Mouse (Mus musculus) embryonic facial prominence, embryonic 11.5 days (tissue): ENCODE results near the gene 8030474K03Rik. TPM values are rescaled to one million over a fixed set of nuclear protein-coding genes. Genes with fewer than 3 reads are reported as not detected.
A peak's percentile ranks its signal among the peaks of the same experiment; 100 is the strongest.
"Not testable (repeated sequence)": the region's sequence is repeated elsewhere in the genome, so short reads cannot be mapped to it uniquely, and the experiment has no call there.

Source experiments
- ATAC-seq: fragments of 200-750 bp; cut with Nextera tagmentation; replicated peaks from 2 replicates; pipeline ENCODE4 v1.8.0; 2017; ENCODE audit warnings: low read depth; ENCODE audit not compliant: insufficient number of reproducible peaks, low FRiP score, low TSS enrichment
- DNase-seq: peaks from one replicate; pipeline ENCODE4 v3.0.0-alpha.2; 2015; ENCODE audit warnings: low spot score
- H3K27ac ChIP-seq: fragments of 300-500 bp; sonication (generic); replicated peaks from 2 replicates; pipeline ENCODE4 v1.5.1; 2014; ENCODE audit warnings: mild to moderate bottlenecking, low read depth, low read length, control low read depth
- H3K27me3 ChIP-seq: fragments of 300-500 bp; sonication (generic); 2 replicates; pipeline ENCODE4 v1.6.1; 2014; ENCODE audit warnings: mild to moderate bottlenecking, low read length, moderate library complexity, mixed read lengths; ENCODE audit not compliant: control insufficient read depth, insufficient read depth
- H3K36me3 ChIP-seq: fragments of 300-500 bp; sonication (generic); replicated peaks from 2 replicates; pipeline ENCODE4 v1.6.1; 2014; ENCODE audit warnings: low read depth, mild to moderate bottlenecking, low read length, moderate library complexity, mixed read lengths; ENCODE audit not compliant: control insufficient read depth, insufficient read depth
- H3K4me1 ChIP-seq: fragments of 300-500 bp; sonication (generic); 2 replicates; pipeline ENCODE4 v1.6.1; 2014; ENCODE audit warnings: low read length, mixed read lengths; ENCODE audit not compliant: control insufficient read depth, insufficient read depth
- H3K4me2 ChIP-seq: fragments of 300-500 bp; sonication (generic); 2 replicates; pipeline ENCODE4 v1.6.1; 2014; ENCODE audit warnings: low read depth, mild to moderate bottlenecking, control low read depth, low read length, moderate library complexity
- H3K4me3 ChIP-seq: fragments of 300-500 bp; sonication (generic); 2 replicates; pipeline ENCODE4 v1.5.1; 2014; ENCODE audit warnings: low read depth, low read length, control low read depth
- H3K9ac ChIP-seq: fragments of 300-500 bp; sonication (generic); replicated peaks from 2 replicates; pipeline ENCODE4 v1.6.1; 2014; ENCODE audit warnings: mild to moderate bottlenecking, control low read depth, low read length
- H3K9me3 ChIP-seq: fragments of 300-500 bp; sonication (generic); replicated peaks from 2 replicates; pipeline ENCODE4 v1.6.1; 2016; ENCODE audit warnings: mild to moderate bottlenecking, low read length, inconsistent platforms, mixed read lengths; ENCODE audit not compliant: control insufficient read depth
- WGBS: fragments of 180-500 bp; shearing (Covaris S2); extraction: QIAGEN DNeasy Blood & Tissue Kit; methylation state at CpG from one replicate; pipeline ENCODE4 v1.1.7; 2014; 5-methylcytosine and 5-hydroxymethylcytosine counted together
- polyA plus RNA-seq: library from polyadenylated mRNA; unstranded; fragments of >200 nt; fragmentation: Nextera tagmentation; extraction: Ambion mirVana; gene quantifications from 2 replicates; pipeline ENCODE4 v1.2.1, GENCODE M21; 2014

8030474K03Rik gene
- polyA plus RNA-seq, 1 experiment from 2014 or later: 0.14 TPM

DNA sequence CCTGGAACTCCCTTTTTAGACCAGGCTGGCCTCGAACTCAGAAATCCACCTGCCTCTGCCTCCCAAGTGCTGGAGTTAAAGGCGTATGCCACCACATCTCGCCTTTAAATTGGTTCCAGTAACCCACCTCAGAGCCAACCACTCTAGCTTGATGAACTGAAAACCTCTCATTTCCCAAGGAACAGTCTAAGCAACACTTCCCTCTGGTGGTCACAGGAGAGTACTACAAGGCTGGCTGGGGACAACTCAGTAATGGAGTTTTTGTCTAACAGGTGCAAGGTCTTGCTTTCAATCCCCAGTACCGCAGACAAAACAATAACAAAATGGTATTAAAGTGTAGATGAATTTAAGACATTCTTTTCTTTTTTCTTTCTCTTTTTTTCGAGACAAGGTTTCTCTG is 22.4 kb upstream of the 8030474K03Rik start:
- 35% methylated on average over 5 of the region's 5 CpGs for WGBS
- DNase-seq (peak; percentile 70), ATAC-seq (no peak)
- Histone ChIP-seq H3K9ac (no peak overlapping the region), H3K9me3 (no peaks in the 10 kb centered on the region), H3K4me3 (no peak overlapping the region), H3K27me3 (no peaks in the 10 kb centered on the region; the same call in 1 of the 2 replicates), H3K4me2 (no peak overlapping the region), H3K36me3 (no peaks in the 10 kb centered on the region), H3K27ac (no peak overlapping the region), H3K4me1 (no peaks in the 10 kb centered on the region)

DNA sequence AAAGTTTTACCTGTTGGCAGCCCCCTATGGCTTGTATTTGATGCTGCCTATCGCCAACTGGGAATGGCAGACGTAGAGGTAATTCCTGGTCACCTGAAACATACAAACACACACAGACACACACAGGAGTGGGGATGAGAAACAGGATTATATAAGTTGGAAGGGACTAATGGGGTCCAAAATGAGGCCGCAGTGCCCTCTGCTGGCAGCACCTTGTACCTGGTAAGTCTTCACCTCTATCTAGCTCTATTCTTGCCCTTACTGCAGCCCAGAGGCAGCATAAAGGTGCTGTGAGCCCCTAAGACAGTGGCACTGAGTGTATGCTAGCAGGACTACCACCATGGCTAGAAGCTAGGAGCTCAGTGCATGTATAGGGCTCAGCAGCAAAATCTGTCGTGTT is 2.9 kb upstream of the 8030474K03Rik start:
- Histone ChIP-seq H3K36me3 (no peaks in the 10 kb centered on the region), H3K9me3 (no peaks in the 10 kb centered on the region), H3K4me3 (no peak overlapping the region), H3K27me3 (no peaks in the 10 kb centered on the region), H3K4me2 (no peak overlapping the region), H3K4me1 (no peaks in the 10 kb centered on the region), H3K9ac (no peak overlapping the region), H3K27ac (no peak overlapping the region)
- DNase-seq (peak; percentile 67), ATAC-seq (no peak)
- 51% methylated on average over 4 of the region's 4 CpGs for WGBS

DNA sequence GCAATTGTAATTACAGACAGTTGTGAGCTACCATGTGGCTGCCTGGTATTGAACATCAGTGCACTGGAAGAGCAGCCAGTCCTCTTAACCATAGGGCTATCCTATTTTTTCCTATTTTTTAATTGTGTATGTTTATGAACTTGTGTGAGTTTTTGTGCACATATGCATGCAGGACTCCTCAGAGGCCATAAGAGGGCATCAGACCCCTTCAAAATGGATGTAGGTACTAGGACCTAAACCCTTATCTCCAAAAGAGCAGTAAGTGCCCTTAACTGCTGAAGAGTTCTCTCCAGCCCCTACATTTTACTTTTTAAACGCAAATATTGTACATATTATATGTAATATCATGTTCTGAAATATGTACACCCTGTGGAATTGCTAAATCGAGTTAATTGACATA is 11.1 kb downstream of the 8030474K03Rik start:
- H3K4me2 ChIP-seq: no peak overlapping the region
- H3K4me1 ChIP-seq: no peaks in the 10 kb centered on the region
- no peak overlapping the region for H3K4me3 ChIP-seq
- H3K9ac ChIP-seq: no peak overlapping the region
- ATAC-seq: no peak
- no peaks in the 10 kb centered on the region for H3K9me3 ChIP-seq
- no peak overlapping the region for H3K27ac ChIP-seq
- H3K27me3 ChIP-seq: no peaks in the 10 kb centered on the region
- WGBS: 26% methylated on average over 2 of the region's 2 CpGs
- H3K36me3 ChIP-seq: no peaks in the 10 kb centered on the region
- peak; percentile 59 for DNase-seq

GRCm38 (mm10) chrX:101811750-101812149 is 17.3 kb downstream of the 8030474K03Rik start:
- DNase-seq (no peak), ATAC-seq (no peak)
- H3K9ac ChIP-seq: no peak overlapping the region
- 72% methylated on average over 3 of the region's 3 CpGs for WGBS
- H3K4me3 ChIP-seq: no peak overlapping the region
- no peaks in the 10 kb centered on the region for H3K9me3 ChIP-seq
- no peaks in the 10 kb centered on the region for H3K4me1 ChIP-seq
- no peak overlapping the region for H3K4me2 ChIP-seq
- no peaks in the 10 kb centered on the region for H3K27me3 ChIP-seq
- no peaks in the 10 kb centered on the region for H3K36me3 ChIP-seq
- H3K27ac ChIP-seq: no peak overlapping the region

DNA sequence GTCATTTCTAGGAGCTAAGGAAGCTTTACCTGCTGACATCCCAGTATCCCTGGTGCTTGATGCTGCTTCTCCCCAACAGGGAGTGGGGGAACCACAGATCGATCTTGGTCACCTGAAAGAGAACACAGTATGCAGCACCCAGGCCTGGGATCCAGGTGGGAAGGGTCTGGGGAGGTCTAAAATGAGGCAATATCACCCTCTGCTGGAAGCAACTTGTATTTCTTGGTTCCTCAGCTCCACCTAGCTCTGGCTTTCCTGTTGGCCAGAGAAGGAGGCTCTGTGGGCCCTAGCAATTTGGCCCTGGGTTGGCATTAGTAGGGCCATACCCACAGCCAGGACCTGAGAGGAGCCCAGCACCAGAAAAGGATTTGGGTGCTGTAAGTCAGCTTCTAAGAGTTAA is 24.7 kb downstream of the 8030474K03Rik start:
- Histone ChIP-seq H3K4me3 (no peak overlapping the region), H3K9me3 (no peaks in the 10 kb centered on the region), H3K27ac (no peak overlapping the region), H3K9ac (no peak overlapping the region), H3K27me3 (no peaks in the 10 kb centered on the region), H3K4me2 (no peak overlapping the region), H3K4me1 (no peaks in the 10 kb centered on the region), H3K36me3 (no peaks in the 10 kb centered on the region)
- DNase-seq (peak; percentile 27), ATAC-seq (no peak)
- 73% methylated on average over 1 of the region's 1 CpGs for WGBS

GRCm38 (mm10) chrX:101819980-101820379 is 25.5 kb downstream of the 8030474K03Rik start:
- not testable (repeated sequence) for H3K4me1 ChIP-seq, DNase-seq, H3K9me3 ChIP-seq, H3K27me3 ChIP-seq, H3K4me2 ChIP-seq, H3K4me3 ChIP-seq, H3K36me3 ChIP-seq, ATAC-seq, H3K27ac ChIP-seq, H3K9ac ChIP-seq

DNA sequence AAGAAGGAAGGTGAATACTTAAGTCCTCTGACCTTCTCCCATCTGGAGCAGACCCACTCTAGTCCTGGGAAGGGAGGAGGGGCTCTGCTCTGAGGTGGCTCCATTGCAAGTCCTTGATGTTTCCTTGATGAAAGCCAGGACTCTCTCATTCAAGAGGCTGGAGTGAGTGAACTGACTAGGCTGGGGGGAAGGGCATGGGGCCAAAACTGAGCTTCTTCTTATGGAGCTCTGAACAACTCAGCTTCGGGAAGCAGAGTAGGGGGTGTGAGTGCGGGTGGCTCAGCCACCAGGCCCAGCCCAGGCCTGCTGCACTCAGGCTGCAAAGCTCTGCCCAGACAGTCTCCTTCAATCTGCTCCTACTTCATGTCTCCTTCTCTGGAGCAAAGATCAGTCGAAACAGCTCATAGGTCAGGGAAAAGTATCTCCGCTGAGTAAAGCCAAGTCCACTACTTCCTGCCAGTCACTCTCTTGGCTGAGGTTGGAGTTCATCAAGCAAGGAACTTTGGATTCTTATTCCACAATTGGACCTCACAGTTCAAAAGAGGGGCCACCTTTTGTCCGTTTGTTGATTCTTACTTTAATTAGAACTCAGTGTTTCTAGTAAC is 52.8 kb downstream of the 8030474K03Rik start:
- DNase-seq (peak; percentile 56), ATAC-seq (0 out of 2 replicates have a peak, but pooled peaks have one; percentile 14)
- no peaks in the 10 kb centered on the region for H3K4me1 ChIP-seq
- no peak overlapping the region for H3K4me3 ChIP-seq
- peaks cover 10% of the 10 kb centered on the region for H3K27me3 ChIP-seq
- H3K4me2 ChIP-seq: no peak overlapping the region
- H3K9ac ChIP-seq: no peak overlapping the region
- WGBS: 22% methylated on average over 5 of the region's 5 CpGs
- no peak overlapping the region for H3K27ac ChIP-seq
- H3K9me3 ChIP-seq: no peaks in the 10 kb centered on the region
- H3K36me3 ChIP-seq: no peaks in the 10 kb centered on the region
